Mouse (Mus musculus) hindbrain, embryonic 13.5 days (tissue): ENCODE data around the gene Mbd6. TPM values are rescaled to one million over a fixed set of nuclear protein-coding genes. Genes with fewer than 3 reads are reported as not detected.

ENCODE experiments used
- ATAC-seq: fragments of 200-750 bp; cut with Nextera tagmentation; 2 replicates; pipeline ENCODE4 v1.8.0; 2017; ENCODE audit warnings: moderate TSS enrichment; ENCODE audit not compliant: low FRiP score
- H3K27ac ChIP-seq: fragments of 300-500 bp; sonication (generic); 2 replicates; pipeline ENCODE4 v1.5.1; 2015; ENCODE audit warnings: inconsistent platforms, mild to moderate bottlenecking, moderate library complexity
- H3K27me3 ChIP-seq: fragments of 300-500 bp; sonication (generic); 2 replicates; pipeline ENCODE4 v1.6.1; 2015; ENCODE audit warnings: mild to moderate bottlenecking, inconsistent platforms
- H3K36me3 ChIP-seq: fragments of 300-500 bp; sonication (generic); 2 replicates; pipeline ENCODE4 v1.6.1; 2015; ENCODE audit warnings: mild to moderate bottlenecking, inconsistent platforms
- H3K4me1 ChIP-seq: fragments of 300-500 bp; sonication (generic); replicated peaks from 2 replicates; pipeline ENCODE4 v1.6.1; 2015; ENCODE audit warnings: inconsistent platforms
- H3K4me2 ChIP-seq: fragments of 300-500 bp; sonication (generic); 2 replicates; pipeline ENCODE4 v1.6.1; 2015; ENCODE audit warnings: inconsistent platforms, mild to moderate bottlenecking, moderate library complexity
- H3K4me3 ChIP-seq: fragments of 300-500 bp; sonication (generic); 2 replicates; pipeline ENCODE4 v1.5.1; 2015; ENCODE audit warnings: mild to moderate bottlenecking, inconsistent platforms
- H3K9ac ChIP-seq: fragments of 300-500 bp; sonication (generic); 2 replicates; pipeline ENCODE4 v1.6.1; 2015; ENCODE audit warnings: mild to moderate bottlenecking, inconsistent platforms
- H3K9me3 ChIP-seq: fragments of 300-500 bp; sonication (generic); 2 replicates; pipeline ENCODE4 v1.6.1; 2016; ENCODE audit warnings: inconsistent platforms
- WGBS: fragments of 180-500 bp; shearing (Covaris S2); methylation state at CpG from one replicate; pipeline ENCODE4 v1.1.7; 2015; 5-methylcytosine and 5-hydroxymethylcytosine counted together
- polyA plus RNA-seq: library from polyadenylated mRNA; unstranded; fragments of >200 nt; fragmentation: Nextera tagmentation; extraction: Ambion mirVana; gene quantifications from 2 replicates; pipeline ENCODE4 v1.2.1, GENCODE M21; 2015

The Mbd6 gene
- polyA plus RNA-seq, 1 experiment from 2014 or later: 16.5 TPM

GRCm38 (mm10) chr10:127284724-127285500, 3.9 kb downstream of the Mbd6 start:
- 76% methylated on average over 11 of the region's 11 CpGs for WGBS
- no peak for ATAC-seq
- Histone ChIP-seq H3K27ac (peak overlapping the region; percentile 31; the same call in 1 of the 2 replicates), H3K9ac (peak overlapping the region; percentile 88), H3K4me2 (no peak overlapping the region), H3K4me1 (peaks cover 48% of the 10 kb centered on the region), H3K36me3 (peaks cover 76% of the 10 kb centered on the region), H3K9me3 (no peaks in the 10 kb centered on the region), H3K27me3 (no peaks in the 10 kb centered on the region), H3K4me3 (no peak overlapping the region)

GRCm38 (mm10) chr10:127284105-127284622, 4.7 kb downstream of the Mbd6 start:
- H3K9ac ChIP-seq: peak overlapping the region; percentile 88; the same call in 1 of the 2 replicates
- H3K27me3 ChIP-seq: no peaks in the 10 kb centered on the region
- H3K4me3 ChIP-seq: no peak overlapping the region
- no peak overlapping the region for H3K27ac ChIP-seq
- H3K4me1 ChIP-seq: peaks cover 40% of the 10 kb centered on the region
- no peaks in the 10 kb centered on the region for H3K9me3 ChIP-seq
- H3K36me3 ChIP-seq: peaks cover 83% of the 10 kb centered on the region
- 85% methylated on average over 7 of the region's 7 CpGs for WGBS
- no peak overlapping the region for H3K4me2 ChIP-seq
- ATAC-seq: no peak

GRCm38 (mm10) chr10:127282620-127283215, 6.1 kb downstream of the Mbd6 start:
- H3K36me3 ChIP-seq: peaks cover 98% of the 10 kb centered on the region
- ATAC-seq: no peak
- no peak overlapping the region for H3K9ac ChIP-seq
- 90% methylated on average over 13 of the region's 13 CpGs for WGBS
- H3K4me3 ChIP-seq: no peak overlapping the region
- no peak overlapping the region for H3K27ac ChIP-seq
- no peak overlapping the region for H3K4me2 ChIP-seq
- H3K4me1 ChIP-seq: peaks cover 36% of the 10 kb centered on the region
- H3K27me3 ChIP-seq: no peaks in the 10 kb centered on the region
- no peaks in the 10 kb centered on the region for H3K9me3 ChIP-seq

GRCm38 (mm10) chr10:127281316-127281715, 7.5 kb downstream of the Mbd6 start:
- H3K4me3 ChIP-seq: no peak overlapping the region
- WGBS: 87% methylated on average over 8 of the region's 8 CpGs
- H3K9me3 ChIP-seq: no peaks in the 10 kb centered on the region
- H3K4me2 ChIP-seq: no peak overlapping the region
- H3K4me1 ChIP-seq: peaks cover 22% of the 10 kb centered on the region
- H3K27me3 ChIP-seq: no peaks in the 10 kb centered on the region
- no peak overlapping the region for H3K27ac ChIP-seq
- peaks cover 100% of the 10 kb centered on the region for H3K36me3 ChIP-seq
- no peak overlapping the region for H3K9ac ChIP-seq
- no peak for ATAC-seq

- Histone ChIP-seq H3K27ac (no peak overlapping the region), H3K9ac (no peak overlapping the region), H3K27me3 (no peaks in the 10 kb centered on the region), H3K9me3 (no peaks in the 10 kb centered on the region), H3K4me3 (no peak overlapping the region), H3K4me1 (peaks cover 6% of the 10 kb centered on the region), H3K36me3 (peaks cover 100% of the 10 kb centered on the region), H3K4me2 (no peak overlapping the region)
- WGBS: 96% methylated on average over 2 of the region's 2 CpGs
- no peak for ATAC-seq
These were observed 9.1 kb downstream of the Mbd6 start for GRCm38 (mm10) chr10:127279730-127280129.

GRCm38 (mm10) chr10:127274261-127275022, 14.4 kb downstream of the Mbd6 start:
- Histone ChIP-seq H3K4me1 (peaks cover 20% of the 10 kb centered on the region), H3K9me3 (no peaks in the 10 kb centered on the region), H3K27ac (no peak overlapping the region), H3K36me3 (peaks cover 95% of the 10 kb centered on the region), H3K4me2 (no peak overlapping the region), H3K27me3 (no peaks in the 10 kb centered on the region), H3K9ac (no peak overlapping the region), H3K4me3 (no peak overlapping the region)
- WGBS: 89% methylated on average over 11 of the region's 11 CpGs
- no peak for ATAC-seq

GRCm38 (mm10) chr10:127272371-127272770, 16.4 kb downstream of the Mbd6 start:
- H3K36me3 ChIP-seq: peaks cover 87% of the 10 kb centered on the region
- no peak overlapping the region for H3K4me3 ChIP-seq
- no peak overlapping the region for H3K27ac ChIP-seq
- no peak for ATAC-seq
- H3K27me3 ChIP-seq: no peaks in the 10 kb centered on the region
- peaks cover 41% of the 10 kb centered on the region for H3K4me1 ChIP-seq
- H3K9me3 ChIP-seq: no peaks in the 10 kb centered on the region
- 92% methylated on average over 5 of the region's 5 CpGs for WGBS
- H3K4me2 ChIP-seq: no peak overlapping the region
- no peak overlapping the region for H3K9ac ChIP-seq

GRCm38 (mm10) chr10:127269884-127270283, 18.9 kb downstream of the Mbd6 start:
- 61% methylated on average over 4 of the region's 4 CpGs for WGBS
- Histone ChIP-seq H3K4me3 (no peak overlapping the region), H3K9me3 (no peaks in the 10 kb centered on the region), H3K4me1 (peaks cover 50% of the 10 kb centered on the region), H3K36me3 (peaks cover 62% of the 10 kb centered on the region), H3K27me3 (0 out of 2 replicates have a peak, but pooled peaks cover 2% of the 10 kb centered on the region), H3K27ac (peak overlapping the region; percentile 37; the same call in 1 of the 2 replicates), H3K9ac (peak overlapping the region; percentile 55), H3K4me2 (no peak overlapping the region)
- ATAC-seq: no peak

- 60% methylated on average over 12 of the region's 12 CpGs for WGBS
- Histone ChIP-seq H3K36me3 (peaks cover 54% of the 10 kb centered on the region), H3K4me1 (peaks cover 50% of the 10 kb centered on the region), H3K4me3 (0 out of 2 replicates have a peak overlapping the region, but pooled peaks have one; percentile 7), H3K27me3 (0 out of 2 replicates have a peak, but pooled peaks cover 4% of the 10 kb centered on the region), H3K9ac (peak overlapping the region; percentile 60), H3K4me2 (peak overlapping the region; percentile 17), H3K9me3 (no peaks in the 10 kb centered on the region), H3K27ac (peak overlapping the region; percentile 66; the same call in 1 of the 2 replicates)
- ATAC-seq: no peak
These were observed 19.8 kb downstream of the Mbd6 start for GRCm38 (mm10) chr10:127269036-127269435.

GRCm38 (mm10) chr10:127268401-127268800, 20.4 kb downstream of the Mbd6 start:
- H3K4me2 ChIP-seq: peak overlapping the region; percentile 17; the same call in 1 of the 2 replicates
- peaks cover 54% of the 10 kb centered on the region for H3K4me1 ChIP-seq
- WGBS: 80% methylated on average over 5 of the region's 5 CpGs
- 0 out of 2 replicates have a peak, but pooled peaks cover 4% of the 10 kb centered on the region for H3K27me3 ChIP-seq
- no peak for ATAC-seq
- no peaks in the 10 kb centered on the region for H3K9me3 ChIP-seq
- peak overlapping the region; percentile 60 for H3K9ac ChIP-seq
- H3K27ac ChIP-seq: peak overlapping the region; percentile 66
- peaks cover 47% of the 10 kb centered on the region for H3K36me3 ChIP-seq
- H3K4me3 ChIP-seq: no peak overlapping the region

- Histone ChIP-seq H3K4me1 (peaks cover 58% of the 10 kb centered on the region), H3K27me3 (0 out of 2 replicates have a peak, but pooled peaks cover 4% of the 10 kb centered on the region), H3K4me2 (peak overlapping the region; percentile 78), H3K9me3 (no peaks in the 10 kb centered on the region), H3K27ac (peak overlapping the region; percentile 96), H3K4me3 (peak overlapping the region; percentile 96), H3K36me3 (peaks cover 37% of the 10 kb centered on the region), H3K9ac (peak overlapping the region; percentile 100)
- no peak for ATAC-seq
- WGBS: 70% methylated on average over 5 of the region's 5 CpGs
These were observed 21.5 kb downstream of the Mbd6 start for GRCm38 (mm10) chr10:127267318-127267717.
